ENCODE assay signal across 9 mouse cellular contexts in the genomic region with DNA sequence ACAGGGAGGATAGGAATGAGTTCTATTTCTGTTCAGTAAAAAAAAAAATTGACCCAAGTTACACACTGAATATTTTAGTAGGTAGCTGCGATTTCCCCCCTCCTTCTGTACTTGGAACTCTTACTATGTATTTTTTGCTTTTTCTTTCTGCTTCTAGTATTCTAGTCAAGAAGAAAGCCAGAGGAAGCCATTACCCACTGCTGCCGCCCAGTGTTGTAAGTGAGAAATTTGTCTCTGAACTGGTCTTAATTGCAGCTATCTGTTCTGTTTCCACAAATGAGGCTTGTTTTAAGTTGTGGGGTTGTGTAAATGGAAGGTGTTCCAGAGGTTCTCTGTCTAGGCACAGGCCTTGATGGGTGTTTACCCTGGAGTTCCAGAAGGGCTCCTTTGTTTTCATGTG. TPM values are rescaled to one million over a fixed set of nuclear protein-coding genes. Genes with fewer than 3 reads are reported as not detected.
DNase-seq lines count a peak whose midpoint lies in the region; ATAC-seq lines count a peak whose summit lies in the region.
"Had no signal": no experiment of that assay in that cellular context is flagged by ENCODE, and none has a peak within 500 bp of the region (broad histone marks: within the 10 kb centered on the region; RNA-seq: fewer than 3 reads in every experiment).

No protein-coding gene starts in this region.

- no peaks in the 10 kb centered on the region for H3K4me1 ChIP-seq in limb, embryonic 11.5 days (ENCODE audit: control insufficient read depth, insufficient read depth, low read length)
- H3K4me1 ChIP-seq in limb, embryonic 10.5 days: no peaks in the 10 kb centered on the region
- H3K4me1 ChIP-seq in forebrain, embryonic 16.5 days (replicated peaks; ENCODE audit: control insufficient read depth, insufficient read depth, low read length): no peaks in the 10 kb centered on the region
- H3K4me1 ChIP-seq: embryonic facial prominence, embryonic 13.5 days had no signal

- H3K9me3 ChIP-seq in limb, embryonic 11.5 days (ENCODE audit: control insufficient read depth, low read length): no peaks in the 10 kb centered on the region
- no peaks in the 10 kb centered on the region for H3K9me3 ChIP-seq in limb, embryonic 10.5 days (replicated peaks)
- no peaks in the 10 kb centered on the region for H3K9me3 ChIP-seq in forebrain, embryonic 16.5 days (ENCODE audit: control insufficient read depth, low read length)
- H3K9me3 ChIP-seq: embryonic facial prominence, embryonic 13.5 days had no signal

- H3K27ac ChIP-seq in limb, embryonic 11.5 days (replicated peaks; ENCODE audit: low read depth, low read length): no peak overlapping the region
- no peak overlapping the region for H3K27ac ChIP-seq in limb, embryonic 10.5 days
- no peak overlapping the region for H3K27ac ChIP-seq in forebrain, embryonic 16.5 days (ENCODE audit: low read length)
- H3K27ac ChIP-seq: embryonic facial prominence, embryonic 13.5 days had no signal

- intact Hi-C loops in left cerebral cortex, postnatal 14 days (cut with DNase I): loop anchor here (5.0 kb wide), 1 partner anchor 68 kb away; a partner anchor contains a TSS

- no peak overlapping the region for H3K4me2 ChIP-seq in limb, embryonic 11.5 days (ENCODE audit: low read depth, severe bottlenecking)
- no peak overlapping the region for H3K4me2 ChIP-seq in forebrain, embryonic 16.5 days (ENCODE audit: low read length)
- H3K4me2 ChIP-seq: embryonic facial prominence, embryonic 13.5 days had no signal

- no peak overlapping the region for H3K4me3 ChIP-seq in limb, embryonic 11.5 days (ENCODE audit: low read depth, low read length)
- H3K4me3 ChIP-seq in limb, embryonic 10.5 days: no peak overlapping the region
- no peak overlapping the region for H3K4me3 ChIP-seq in forebrain, embryonic 16.5 days (replicated peaks; ENCODE audit: low read length)
- H3K4me3 ChIP-seq: embryonic facial prominence, embryonic 13.5 days had no signal

- no peak for ATAC-seq in limb, embryonic 11.5 days (ENCODE audit: insufficient number of reproducible peaks, low FRiP score, low TSS enrichment, low read depth)
- no peak for ATAC-seq in forebrain, embryonic 16.5 days

- 17% methylated on average over 2 of the region's 2 CpGs for WGBS in limb, embryonic 11.5 days
- WGBS in limb, embryonic 10.5 days: 24% methylated on average over 2 of the region's 2 CpGs
- 12% methylated on average over 2 of the region's 2 CpGs for WGBS in forebrain, embryonic 16.5 days

- no peaks in the 10 kb centered on the region for H3K36me3 ChIP-seq in limb, embryonic 11.5 days (ENCODE audit: control insufficient read depth, insufficient read depth, low read length)
- H3K36me3 ChIP-seq in limb, embryonic 10.5 days: no peaks in the 10 kb centered on the region
- H3K36me3 ChIP-seq in forebrain, embryonic 16.5 days (ENCODE audit: control insufficient read depth, insufficient read depth): no peaks in the 10 kb centered on the region
- H3K36me3 ChIP-seq: embryonic facial prominence, embryonic 13.5 days had no signal

- DNase-seq in limb, embryonic 11.5 days (ENCODE audit: low spot score): peak; percentile 58
- DNase-seq in limb, embryonic 10.5 days (ENCODE audit: low spot score): no peak
- DNase-seq in T-cell, adult 2 months (ENCODE audit: low spot score): peak; percentile 5
- peak; percentile 43 to 54 for DNase-seq in cerebellum, postnatal 36 days
- DNase-seq in heart, postnatal 4 days: peak; percentile 61
- peak; percentile 66 to 77 for DNase-seq in left cerebral cortex, postnatal 14 days (ENCODE audit: low spot score in 2 of 2)
- DNase-seq in ovary, postnatal 36 days (ENCODE audit: low spot score): peak; percentile 37

- no peaks in the 10 kb centered on the region for H3K27me3 ChIP-seq in limb, embryonic 11.5 days (ENCODE audit: control insufficient read depth, insufficient read depth, low read length)
- H3K27me3 ChIP-seq in limb, embryonic 10.5 days (ENCODE audit: low read depth, poor library complexity, severe bottlenecking): no peaks in the 10 kb centered on the region
- H3K27me3 ChIP-seq in forebrain, embryonic 16.5 days (replicated peaks; ENCODE audit: control insufficient read depth, insufficient read depth, low read length): no peaks in the 10 kb centered on the region
- H3K27me3 ChIP-seq: embryonic facial prominence, embryonic 13.5 days had no signal

- no peak overlapping the region for H3K9ac ChIP-seq in limb, embryonic 11.5 days (ENCODE audit: low read length)
- H3K9ac ChIP-seq in forebrain, embryonic 16.5 days (replicated peaks; ENCODE audit: low read depth, low read length): no peak overlapping the region
- H3K9ac ChIP-seq: embryonic facial prominence, embryonic 13.5 days had no signal

RNA-seq across cellular contexts. Expression of a gene that starts 56.2 kb away (rescaled TPM):
- 2.4 and 2.5 TPM in 2 replicates for polyA plus RNA-seq in limb, embryonic 11.5 days (2014; fragmentation: Nextera tagmentation; extraction: Ambion mirVana)
- 0.92 and 2.1 TPM in 2 replicates for polyA plus RNA-seq in limb, embryonic 10.5 days (2016; fragmentation: Nextera tagmentation; extraction: Ambion mirVana)
- total RNA-seq in heart, postnatal 4 days (2021): 10 to 100 TPM; 39.9 to 42.1 TPM
- total RNA-seq in left cerebral cortex, postnatal 14 days (2021): 10 to 100 TPM; 55.7 to 60.5 TPM
- polyA plus RNA-seq in forebrain, embryonic 16.5 days (2015; fragmentation: Nextera tagmentation; extraction: Ambion mirVana): 15.5 and 21.6 TPM in 2 replicates
